Mouse (Mus musculus) layer of hippocampus, adult 9-10 months (tissue): ENCODE results near the gene a.
"Not testable (repeated sequence)": the region's sequence is repeated elsewhere in the genome, so short reads cannot be mapped to it uniquely, and the experiment has no call there.

Experiments
- DNase-seq: peaks from one replicate; pipeline ENCODE4 v3.0.0; 2022; ENCODE audit warnings: low spot score

a gene

GRCm38 (mm10) chr2:154836537-154836936 is 45.3 kb downstream of the a start:
- no peak for DNase-seq

- no peak for DNase-seq
Observed at GRCm38 (mm10) chr2:154848086-154848485, 56.9 kb downstream of the a start.

- DNase-seq = peak; percentile 84
Observed at GRCm38 (mm10) chr2:154855383-154855782, 64.2 kb downstream of the a start.

- DNase-seq = no peak
Observed at GRCm38 (mm10) chr2:154863672-154864071, 72.5 kb downstream of the a start.

- no peak for DNase-seq
Observed at GRCm38 (mm10) chr2:154865696-154866095, 74.5 kb downstream of the a start.

- no peak for DNase-seq
Observed at GRCm38 (mm10) chr2:154868106-154868505, 76.9 kb downstream of the a start.

- no peak for DNase-seq
Observed at GRCm38 (mm10) chr2:154869954-154870641, 78.9 kb downstream of the a start.

GRCm38 (mm10) chr2:154876621-154877020 is 85.4 kb downstream of the a start:
- DNase-seq = no peak

- DNase-seq = no peak
Observed at GRCm38 (mm10) chr2:154891585-154891984, 100.4 kb downstream of the a start.

- DNase-seq = peak; percentile 89
Observed at GRCm38 (mm10) chr2:154892201-154893044, 101.2 kb downstream of the a start, which contains the start of gene Eif2s2. TSS of gene Eif2s2 (minus strand) at chr2:154892935.

GRCm38 (mm10) chr2:154893045-154893385 is 101.8 kb downstream of the a start:
- no peak for DNase-seq

GRCm38 (mm10) chr2:154893548-154893947 is 102.3 kb downstream of the a start:
- DNase-seq = no peak

- DNase-seq = not testable (repeated sequence)
Observed at GRCm38 (mm10) chr2:154899004-154899403, 107.8 kb downstream of the a start.

GRCm38 (mm10) chr2:154899412-154899811 is 108.2 kb downstream of the a start:
- not testable (repeated sequence) for DNase-seq

GRCm38 (mm10) chr2:154902111-154902510 is 110.9 kb downstream of the a start:
- DNase-seq = no peak

GRCm38 (mm10) chr2:154905796-154906195 is 114.6 kb downstream of the a start:
- no peak for DNase-seq

- not testable (repeated sequence) for DNase-seq
Observed at GRCm38 (mm10) chr2:154908223-154908622, 117.0 kb downstream of the a start.

GRCm38 (mm10) chr2:154909789-154910188 is 118.6 kb downstream of the a start:
- DNase-seq = no peak

- DNase-seq = no peak
Observed at GRCm38 (mm10) chr2:154915922-154916541, 124.8 kb downstream of the a start.

- no peak for DNase-seq
Observed at GRCm38 (mm10) chr2:154916547-154916946, 125.3 kb downstream of the a start.

GRCm38 (mm10) chr2:154917866-154918641 is 126.9 kb downstream of the a start:
- DNase-seq = no peak

- DNase-seq = no peak
Observed at GRCm38 (mm10) chr2:154920896-154921295, 129.7 kb downstream of the a start.
